Mouse (Mus musculus) adrenal gland, adult 18-20 months (tissue): Measurements from ENCODE around the gene Trim2. TPM values are rescaled to one million over a fixed set of nuclear protein-coding genes. Genes with fewer than 3 reads are reported as not detected.

Experiments used
- DNase-seq, 2 experiments: peaks; one replicate each; pipeline ENCODE4 v3.0.0; 2021 to 2022; ENCODE audit warnings: low spot score in 2 of 2
- total RNA-seq, 2 experiments: library from RNA; stranded (reverse); gene quantifications; 1 replicate in 1 of 2; 2 replicates in 1 of 2; pipeline ENCODE4 v1.2.3; 2021

Trim2 gene
- total RNA-seq, 2 experiments from 2014 or later, result 29.2 to 88.9 TPM

GRCm38 (mm10) chr3:84200559-84201420, 105.9 kb downstream of the Trim2 start:
- no peak for DNase-seq

- DNase-seq, result no peak
These were observed 107.2 kb downstream of the Trim2 start for GRCm38 (mm10) chr3:84199516-84199915.

- no peak for DNase-seq
These were observed 108.4 kb downstream of the Trim2 start for GRCm38 (mm10) chr3:84198229-84198628.

GRCm38 (mm10) chr3:84193881-84194280, 112.8 kb downstream of the Trim2 start:
- no peak for DNase-seq

GRCm38 (mm10) chr3:84191141-84191881, 115.4 kb downstream of the Trim2 start:
- no peak for DNase-seq

GRCm38 (mm10) chr3:84190513-84191061, 116.1 kb downstream of the Trim2 start:
- DNase-seq, result peak; percentile 39 to 48

GRCm38 (mm10) chr3:84189629-84190173, 117.0 kb downstream of the Trim2 start:
- no peak for DNase-seq

GRCm38 (mm10) chr3:84181717-84182116, 125.0 kb downstream of the Trim2 start:
- DNase-seq, result no peak

GRCm38 (mm10) chr3:84181102-84181501, 125.6 kb downstream of the Trim2 start:
- no peak for DNase-seq

- DNase-seq, result no peak
These were observed 126.4 kb downstream of the Trim2 start for GRCm38 (mm10) chr3:84180304-84180703.

GRCm38 (mm10) chr3:84177834-84178233, 128.8 kb downstream of the Trim2 start:
- no peak for DNase-seq

- DNase-seq, result peak; percentile 62 to 74
These were observed 131.1 kb downstream of the Trim2 start for GRCm38 (mm10) chr3:84175337-84176315.

- no peak for DNase-seq
These were observed 133.0 kb downstream of the Trim2 start, which contains the start of gene Gm6525 for GRCm38 (mm10) chr3:84173581-84174154. Gene Gm6525 (plus strand): TSS chr3:84174104.

GRCm38 (mm10) chr3:84172406-84172805, 134.3 kb downstream of the Trim2 start:
- no peak for DNase-seq

- DNase-seq, result no peak
These were observed 137.2 kb downstream of the Trim2 start for GRCm38 (mm10) chr3:84169393-84170005.

GRCm38 (mm10) chr3:84168943-84169342, 137.7 kb downstream of the Trim2 start:
- no peak for DNase-seq

- DNase-seq, result no peak
These were observed 140.6 kb downstream of the Trim2 start for GRCm38 (mm10) chr3:84166073-84166472.

GRCm38 (mm10) chr3:84165391-84165790, 141.3 kb downstream of the Trim2 start:
- no peak for DNase-seq

- DNase-seq, result no peak
These were observed 148.9 kb downstream of the Trim2 start for GRCm38 (mm10) chr3:84157559-84158350.
